Mouse (Mus musculus): ENCODE measurements at regions not wholly inside any gene's neighbourhood (a gene's known extent, or its start where the extent isn't known, plus 50 kb on each side); places are given as distances from the start of the nearest gene placed in this dataset.

DNA sequence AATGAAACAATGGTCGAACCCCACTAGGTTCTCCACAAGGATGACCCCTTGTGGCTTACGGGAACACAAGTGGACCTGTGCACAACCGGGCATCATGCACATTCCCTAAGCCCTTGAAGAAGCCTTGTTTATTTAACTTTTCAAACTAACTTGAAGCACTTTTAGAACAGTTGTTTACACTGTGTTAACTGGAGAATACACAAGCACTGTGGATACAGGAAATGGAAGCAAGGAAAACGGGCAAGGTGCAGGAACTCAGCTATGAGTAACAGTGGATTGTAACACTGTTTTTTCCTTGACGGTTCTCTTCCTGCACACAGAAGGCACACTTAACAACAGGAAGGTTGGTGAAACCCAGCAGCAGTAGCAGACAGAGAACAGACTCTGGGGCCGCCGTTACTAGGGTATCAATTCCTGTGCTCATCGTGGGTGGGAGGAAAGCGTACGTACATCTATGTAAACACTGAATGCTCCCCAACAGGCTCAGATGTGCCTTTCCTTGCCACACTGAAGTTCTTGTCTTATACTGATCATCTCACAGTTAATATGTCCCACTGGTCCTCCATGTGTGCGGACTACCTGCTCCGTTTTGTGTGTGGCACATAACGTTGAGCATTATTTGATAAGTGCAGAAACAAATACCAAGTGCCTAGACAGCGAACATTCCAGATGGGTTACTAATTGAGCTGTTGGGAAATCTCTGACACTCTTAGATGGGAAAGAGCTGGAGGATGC, 264.4 kb downstream of the Mpdz start:
- no peak for TF ChIP-seq CTCF (IDR thresholded peaks at IDR 0.05; ENCODE audit: borderline replicate concordance, insufficient read depth, low read depth, low read length)
- TF ChIP-seq POLR2A (IDR thresholded peaks at IDR 0.05; ENCODE audit: borderline replicate concordance, insufficient read depth, low read length): no peak

Measured in cerebellum, adult 2 months (tissue).